Mouse (Mus musculus) c-Kit-positive CD71-negative TER-119-negative erythroid progenitor cells, embryonic 14.5 days (primary cell): ENCODE results near the gene Xpnpep2.

Source experiments
- DNase-seq: peaks from one replicate; pipeline ENCODE4 v3.0.0-alpha.2; 2013; ENCODE audit warnings: low read depth

The Xpnpep2 gene

DNA sequence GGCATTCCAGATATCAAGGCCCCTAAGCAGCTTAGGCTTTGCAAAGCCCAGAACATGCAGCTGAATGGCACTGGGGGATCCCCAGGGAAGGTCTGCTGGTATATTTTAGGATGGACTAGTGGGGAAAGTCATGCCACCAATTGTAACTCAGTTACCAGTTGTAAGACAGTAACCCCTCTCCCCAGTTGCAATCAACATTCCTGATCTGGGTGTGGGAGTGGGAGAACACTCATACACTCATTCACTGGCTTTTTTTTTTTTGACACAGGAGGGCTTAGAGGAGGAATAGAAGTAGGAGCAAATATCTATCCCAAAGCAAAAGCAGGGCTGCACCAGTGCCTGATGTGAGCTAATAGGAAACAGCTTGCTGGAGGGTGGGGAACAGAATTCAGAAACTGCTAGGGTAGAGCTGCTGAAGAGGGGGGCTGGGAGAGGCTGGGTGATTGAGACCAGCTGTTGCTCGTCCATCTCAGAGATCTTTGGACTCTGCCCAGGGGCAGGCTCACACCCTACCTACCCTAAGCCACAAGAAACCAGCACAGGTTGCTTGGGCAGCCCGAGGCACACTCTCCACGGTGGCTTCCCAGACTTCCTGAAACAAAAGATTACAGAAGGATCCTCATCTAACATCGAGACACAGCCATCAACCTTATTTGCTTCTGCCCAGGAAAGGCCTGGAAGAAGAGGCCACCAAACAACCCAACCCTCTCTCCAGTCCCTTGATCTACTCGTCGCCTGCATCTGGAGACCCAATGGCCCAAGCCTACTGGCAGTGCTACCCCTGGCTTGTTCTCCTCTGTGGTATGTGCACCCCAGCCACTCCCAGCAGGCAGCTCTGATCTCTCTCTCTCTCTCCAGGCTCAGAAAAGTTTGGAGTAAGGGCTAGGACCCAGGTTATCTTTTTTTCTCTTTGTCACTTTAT, at the start of gene Xpnpep2:
Xpnpep2 (plus strand) TSS at position 332 of the 922 bp plus-strand sequence.
- DNase-seq, result no peak

DNA sequence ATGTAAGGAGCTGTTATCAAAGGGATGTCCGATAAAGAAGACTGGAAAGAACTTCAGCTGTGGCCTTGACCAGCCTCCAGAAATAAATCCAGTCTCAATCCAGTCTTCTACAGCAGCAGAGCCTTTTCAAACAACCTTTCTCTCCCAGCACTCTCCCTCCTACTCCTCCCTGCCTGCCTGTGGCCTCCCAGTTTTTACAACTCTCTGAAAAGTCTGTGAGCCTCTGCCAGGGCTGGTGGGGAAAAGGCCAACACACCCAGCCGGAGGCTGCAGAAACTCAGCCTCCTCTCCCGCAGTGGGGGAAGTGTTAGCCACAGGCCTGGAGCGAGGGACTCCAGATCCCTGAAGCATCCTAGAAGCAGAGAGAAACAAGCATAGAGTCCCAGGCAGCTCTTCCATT, 46.0 kb upstream of the Xpnpep2 start:
- DNase-seq, result no peak

GRCm38 (mm10) chrX:48064166-48064853, 44.2 kb upstream of the Xpnpep2 start:
- no peak for DNase-seq

DNA sequence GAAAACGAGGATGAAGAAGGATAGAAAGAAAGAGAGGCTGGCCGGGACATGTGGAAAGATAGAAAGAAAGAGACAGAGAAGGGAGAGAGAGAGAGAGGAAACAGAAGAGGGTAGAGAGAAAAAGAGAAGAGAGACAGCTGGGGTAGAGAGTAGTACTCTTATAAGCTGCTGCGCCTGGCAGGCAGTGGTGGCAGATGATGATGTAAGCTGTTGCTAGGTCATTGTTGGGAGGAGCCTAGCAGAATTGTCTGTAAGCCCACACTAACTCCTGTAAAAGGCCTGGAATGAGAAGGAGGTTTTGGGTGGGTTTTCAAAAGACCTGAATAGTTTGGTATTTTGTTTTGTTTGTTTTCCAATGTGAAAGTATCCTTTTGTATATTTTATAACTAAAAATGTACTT, 41.6 kb upstream of the Xpnpep2 start:
- DNase-seq, result no peak

DNA sequence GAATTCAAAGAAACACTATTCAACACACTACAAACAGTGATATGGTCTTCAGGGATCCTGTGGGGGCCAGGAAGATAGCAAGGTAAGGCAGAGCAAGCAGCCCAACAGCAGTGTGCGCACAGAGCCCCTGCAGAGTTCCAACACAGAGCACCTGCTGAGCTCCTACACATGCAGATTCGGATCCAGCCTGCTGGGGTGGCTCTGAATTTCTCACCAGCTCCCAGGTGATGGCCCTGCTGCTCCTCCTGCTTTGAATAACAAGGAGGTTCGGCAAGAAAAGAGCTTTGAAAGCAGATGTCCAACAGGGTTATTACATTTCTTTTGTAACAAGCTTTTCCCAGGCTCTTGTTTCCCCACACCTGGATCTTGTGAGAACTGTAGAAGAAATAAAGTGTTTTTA, 36.6 kb upstream of the Xpnpep2 start:
- no peak for DNase-seq

DNA sequence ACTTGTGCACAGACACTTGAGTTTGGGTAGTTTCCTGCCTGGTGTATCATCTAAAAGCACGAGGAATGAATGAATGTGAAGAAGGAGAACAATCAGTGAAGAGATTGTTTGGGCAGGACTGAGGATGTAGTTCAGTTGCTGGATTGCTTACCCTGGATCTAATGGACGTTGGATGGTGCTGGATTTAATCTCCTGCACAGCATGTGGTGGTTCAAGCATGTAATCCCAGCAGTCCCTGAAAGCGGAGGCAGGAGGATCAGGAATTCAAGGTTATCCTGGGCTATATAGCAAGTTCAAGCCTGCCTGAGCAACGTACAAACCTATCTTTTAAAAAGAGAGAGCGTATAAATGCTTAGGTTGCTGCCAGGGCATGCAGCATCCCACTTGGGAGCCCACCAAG, 36.1 kb upstream of the Xpnpep2 start:
- no peak for DNase-seq

GRCm38 (mm10) chrX:48074691-48075090, 33.8 kb upstream of the Xpnpep2 start:
- no peak for DNase-seq

DNA sequence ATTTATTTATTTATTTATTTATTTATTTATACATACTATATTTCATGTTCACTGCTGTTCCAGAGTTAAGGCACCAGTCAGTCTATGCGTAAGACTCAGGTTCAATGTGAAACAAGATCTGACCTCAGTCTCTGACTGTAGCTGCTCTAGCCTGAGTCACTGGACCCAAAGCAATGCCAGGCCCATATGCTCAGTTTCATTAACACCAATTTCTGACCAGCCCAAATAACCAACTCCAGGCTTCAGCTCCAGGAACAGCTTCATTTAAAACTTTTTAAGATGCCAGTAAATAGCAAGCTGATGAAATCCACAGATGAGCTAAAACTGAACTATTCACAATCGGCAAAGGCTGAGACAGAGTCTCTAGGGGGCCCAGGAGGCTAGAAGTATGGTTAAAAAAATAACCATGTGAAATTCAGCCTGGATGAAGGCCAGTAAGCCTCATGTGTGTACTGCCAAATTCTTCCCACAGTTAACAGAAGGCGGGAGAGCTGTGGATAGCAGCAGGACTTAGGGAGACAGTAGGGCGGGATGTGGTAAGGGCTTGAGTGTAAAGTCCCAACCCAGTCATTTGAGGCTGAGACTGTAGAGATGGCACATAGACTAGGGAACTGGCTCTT, 31.6 kb upstream of the Xpnpep2 start:
- no peak for DNase-seq

GRCm38 (mm10) chrX:48082364-48082763, 26.2 kb upstream of the Xpnpep2 start:
- DNase-seq, result no peak

- DNase-seq, result no peak
Observed at GRCm38 (mm10) chrX:48092129-48092528, 16.4 kb upstream of the Xpnpep2 start.

DNA sequence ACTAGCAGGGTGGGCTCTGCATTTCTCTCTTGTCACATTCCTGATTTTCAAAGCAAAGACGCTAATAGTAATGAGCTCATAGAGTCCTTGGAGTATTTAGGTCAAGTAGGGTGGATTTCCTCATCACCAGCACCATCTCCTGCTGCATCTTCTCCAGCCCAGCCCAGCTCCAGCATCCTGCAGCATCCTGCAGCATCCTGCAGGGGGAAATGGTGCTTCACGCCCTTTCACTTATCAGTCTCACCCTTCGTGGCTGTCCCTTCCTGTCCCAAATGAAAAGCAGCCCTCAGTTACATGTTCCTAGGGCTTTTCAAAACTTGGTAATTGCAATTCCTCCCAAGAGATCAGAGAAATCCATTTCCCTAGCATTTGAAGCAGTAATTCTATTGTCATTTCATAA, 15.0 kb upstream of the Xpnpep2 start:
- DNase-seq, result no peak

DNA sequence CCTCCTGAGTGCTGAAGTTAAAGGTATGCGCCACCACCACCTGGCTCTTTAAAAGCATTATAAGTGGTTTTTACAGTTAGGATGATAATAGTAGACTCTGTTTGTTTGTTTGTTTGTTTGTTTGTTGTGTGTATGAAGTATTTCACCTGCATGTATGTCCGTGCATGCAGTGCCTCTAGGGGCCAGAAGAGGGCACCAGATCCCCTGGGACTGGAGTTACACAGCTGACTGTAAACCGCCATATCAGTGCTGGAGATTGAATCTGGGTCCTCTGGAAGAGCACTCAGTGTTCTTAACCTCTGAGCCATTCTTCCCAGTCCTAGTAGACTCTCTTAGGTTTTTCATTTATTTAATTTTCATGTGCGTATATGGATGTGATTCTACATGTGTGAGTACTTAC, 13.9 kb upstream of the Xpnpep2 start:
- peak; percentile 5 for DNase-seq

- DNase-seq, result no peak
Observed at GRCm38 (mm10) chrX:48096580-48096979, 11.9 kb upstream of the Xpnpep2 start.

DNA sequence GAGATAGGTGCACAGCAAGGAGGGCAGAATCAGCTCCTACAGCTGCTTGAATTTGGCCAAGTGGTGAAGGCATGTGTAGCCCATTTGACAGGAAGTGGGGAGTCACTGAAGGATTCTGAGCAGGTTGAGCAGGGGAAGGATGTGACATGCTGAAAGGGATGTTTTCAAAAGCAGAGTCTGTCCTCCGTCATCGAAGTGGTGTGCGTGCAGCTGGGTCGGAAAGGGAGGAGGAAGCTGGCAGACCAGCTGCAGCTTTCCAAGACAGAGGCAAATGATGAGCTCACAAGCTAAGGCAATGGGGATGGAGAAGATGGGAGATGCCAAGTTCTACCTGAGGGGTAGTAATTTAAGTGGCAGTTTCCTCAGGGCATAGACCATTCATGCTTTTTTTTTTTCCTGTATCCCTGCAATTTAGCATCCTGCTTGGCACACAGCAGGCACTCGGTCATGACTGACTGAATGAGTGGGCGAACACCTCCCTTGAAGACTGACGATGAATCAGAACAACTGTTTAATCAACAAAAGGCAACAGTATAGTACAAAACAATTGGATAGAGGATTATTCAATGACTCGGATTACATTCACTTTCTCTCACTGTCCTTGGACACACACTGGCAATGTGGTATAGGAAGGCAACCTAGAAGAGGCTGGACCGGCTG, 9.9 kb upstream of the Xpnpep2 start:
- no peak for DNase-seq

DNA sequence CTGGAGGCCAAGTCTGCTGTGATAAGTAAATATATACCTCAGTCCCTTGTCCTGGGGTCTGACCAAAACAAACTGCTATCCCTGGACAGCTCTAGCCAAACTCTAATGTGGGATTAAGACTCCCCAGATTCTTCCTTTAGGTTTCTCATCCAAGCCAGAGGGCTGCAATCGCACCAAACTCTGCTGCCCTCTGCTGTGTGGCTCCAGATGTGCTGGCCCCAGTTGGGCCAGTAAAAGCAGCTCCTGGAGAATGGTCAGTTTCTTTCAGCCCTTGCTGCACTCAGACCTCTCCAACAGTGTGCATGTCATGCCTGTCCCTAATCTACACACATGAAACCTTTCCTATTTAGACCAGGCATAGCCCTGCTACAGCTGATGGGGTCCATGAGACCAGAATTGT, 8.7 kb upstream of the Xpnpep2 start:
- no peak for DNase-seq

GRCm38 (mm10) chrX:48103256-48103655, 5.3 kb upstream of the Xpnpep2 start:
- DNase-seq, result no peak

DNA sequence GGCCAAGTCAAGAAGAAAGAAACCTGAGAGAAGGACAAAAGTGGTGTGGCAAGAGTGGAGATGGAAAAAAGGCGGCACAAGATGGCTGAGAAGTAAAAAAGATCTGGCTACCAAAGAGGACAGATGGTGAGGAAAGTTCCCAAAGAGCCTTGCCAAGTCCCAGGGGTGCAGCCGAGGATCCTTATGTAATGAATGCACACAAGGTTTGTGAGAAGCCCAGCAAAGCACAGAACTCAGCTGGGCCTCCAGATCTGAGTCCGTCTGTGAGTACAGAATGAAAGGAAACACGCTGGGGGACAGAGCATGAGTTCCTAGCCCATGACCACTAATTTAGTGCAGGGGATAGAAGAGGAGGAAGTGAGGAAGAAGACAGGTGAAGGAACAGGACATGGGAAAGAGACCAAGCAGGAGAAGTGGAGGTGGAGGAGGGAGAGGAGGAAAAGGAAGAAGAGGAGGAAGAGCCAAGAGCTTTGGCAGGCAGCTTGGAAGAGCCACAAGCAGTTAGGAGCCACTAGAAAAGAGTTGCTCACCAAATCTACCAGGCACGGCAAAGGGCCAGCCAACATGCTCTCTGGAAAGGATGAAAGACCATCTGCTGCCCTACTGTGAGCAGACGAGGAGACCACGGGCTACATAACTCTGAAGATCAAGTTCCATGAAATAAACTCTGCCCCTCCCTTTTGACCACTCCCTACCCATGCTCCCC, 3.6 kb upstream of the Xpnpep2 start:
- no peak for DNase-seq

- DNase-seq, result no peak
Observed at GRCm38 (mm10) chrX:48106226-48106625, 2.3 kb upstream of the Xpnpep2 start.

DNA sequence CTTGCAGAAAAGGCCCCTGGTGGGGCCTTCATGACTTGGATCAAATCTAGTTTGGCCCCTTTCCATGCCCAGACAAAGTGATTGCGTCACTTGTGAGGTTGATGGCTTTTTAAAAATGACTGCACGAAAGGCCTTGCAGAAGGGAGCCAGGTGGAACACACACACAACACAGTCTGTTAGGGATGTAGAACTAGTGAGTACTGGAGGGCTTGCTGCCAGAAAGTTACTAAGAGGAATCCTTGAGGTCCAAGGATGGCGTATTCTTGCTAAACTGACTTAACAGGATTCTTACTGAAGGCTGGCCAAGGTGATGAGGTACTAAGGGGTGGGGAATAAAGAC, 761 bp downstream of the Xpnpep2 start:
- no peak for DNase-seq

- no peak for DNase-seq
Observed at GRCm38 (mm10) chrX:48119294-48119693, 10.8 kb downstream of the Xpnpep2 start.

DNA sequence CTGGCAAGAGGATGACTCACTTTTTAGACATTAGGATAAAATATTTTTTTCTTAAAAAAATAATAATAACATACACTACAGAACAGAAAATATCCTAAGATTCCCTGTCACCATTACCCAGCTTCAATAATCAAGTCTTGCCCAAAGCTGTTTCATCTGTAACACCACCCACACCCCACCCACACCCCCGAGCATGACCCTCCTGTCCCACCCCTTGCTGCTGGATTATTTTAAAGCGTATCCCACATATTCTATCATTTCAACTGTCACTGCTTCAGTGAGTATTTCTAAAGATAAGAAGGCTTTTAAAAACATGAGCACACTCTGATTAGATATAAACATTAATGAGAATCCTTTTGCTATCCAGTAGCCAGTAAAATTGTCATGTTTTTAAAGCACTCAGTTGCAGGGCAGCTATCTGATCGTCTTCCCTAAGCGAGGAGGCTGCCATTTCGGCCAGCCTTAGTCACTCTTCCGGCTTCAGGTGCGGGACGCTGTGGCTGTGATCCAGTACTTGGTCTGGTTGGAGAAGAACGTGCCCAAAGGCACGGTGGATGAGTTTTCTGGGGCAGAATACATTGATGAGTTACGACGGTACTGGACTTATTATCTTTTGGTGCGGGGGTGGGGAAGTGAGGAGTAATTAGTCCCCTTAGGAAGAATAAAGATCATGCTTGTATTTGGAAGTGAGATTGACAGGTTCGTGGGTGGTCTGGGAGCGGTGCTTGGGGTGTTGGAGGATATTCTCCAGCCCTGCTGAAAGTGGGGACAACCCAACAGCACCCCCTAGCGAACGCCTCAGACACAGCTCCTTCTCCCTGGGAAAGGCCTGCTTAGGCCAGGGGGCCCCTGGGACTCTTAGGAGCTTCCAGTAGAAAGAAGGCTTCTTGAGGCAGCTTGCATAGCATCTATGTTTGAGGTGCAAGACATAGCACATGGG, 15.9 kb downstream of the Xpnpep2 start:
- DNase-seq, result no peak
